Mouse (Mus musculus): ENCODE results near the gene Ercc4.

Ercc4 gene

GRCm38 (mm10) chr16:13117299-13117966, 7.9 kb downstream of the Ercc4 start:
- H3K4me1 ChIP-seq (replicated peaks; ENCODE audit: low read depth, low read length), result peaks cover 81% of the 10 kb centered on the region
- H3K4me3 ChIP-seq (replicated peaks; ENCODE audit: low read length), result peak overlapping the region; percentile 41
- H3K9me3 ChIP-seq (ENCODE audit: low read length), result peaks cover 11% of the 10 kb centered on the region
- H3K27me3 ChIP-seq (ENCODE audit: insufficient read depth, low read length), result no peaks in the 10 kb centered on the region
- peaks cover 65% of the 10 kb centered on the region for H3K36me3 ChIP-seq (ENCODE audit: insufficient read depth, low read length)
- no peak for TF ChIP-seq POU5F1 (IDR thresholded peaks at IDR 0.05; ENCODE audit: borderline replicate concordance, low read length)
- no peak for TF ChIP-seq NANOG (IDR thresholded peaks at IDR 0.05; ENCODE audit: borderline replicate concordance, low read length)
- peak; percentile 44 for TF ChIP-seq CTCF (conservative IDR thresholded peaks at IDR 0.05; ENCODE audit: low read length)

DNA sequence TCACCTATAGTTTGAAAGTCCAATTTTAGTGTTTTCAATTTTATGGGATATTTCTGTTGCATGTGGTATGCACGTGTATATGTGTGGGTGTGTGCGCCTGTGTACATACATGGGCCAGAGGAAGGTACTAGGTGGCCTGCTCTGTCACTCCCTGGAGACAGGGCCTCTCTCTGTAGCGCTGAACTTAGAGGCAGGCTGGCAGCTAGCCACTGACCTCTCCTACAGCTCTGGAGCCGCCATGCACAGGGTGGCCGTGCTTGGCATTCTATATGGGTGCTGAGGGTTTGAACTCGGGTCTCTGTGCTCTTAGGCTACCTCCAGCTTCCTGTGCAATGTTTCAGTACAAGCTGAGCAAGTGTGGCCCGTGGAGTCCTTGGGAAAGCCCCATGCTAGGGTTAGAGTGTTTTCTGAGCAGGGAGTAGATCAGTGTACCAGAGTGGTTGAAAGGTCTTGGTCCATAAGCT, 8.5 kb downstream of the Ercc4 start:
- H3K9me3 ChIP-seq (ENCODE audit: low read length), result peaks cover 11% of the 10 kb centered on the region
- H3K4me3 ChIP-seq (replicated peaks; ENCODE audit: low read length), result peak overlapping the region; percentile 41
- no peaks in the 10 kb centered on the region for H3K27me3 ChIP-seq (ENCODE audit: insufficient read depth, low read length)
- H3K4me1 ChIP-seq (replicated peaks; ENCODE audit: low read depth, low read length), result peaks cover 81% of the 10 kb centered on the region
- peaks cover 64% of the 10 kb centered on the region for H3K36me3 ChIP-seq (ENCODE audit: insufficient read depth, low read length)
- TF ChIP-seq CTCF (conservative IDR thresholded peaks at IDR 0.05; ENCODE audit: low read length) (no peak), POU5F1 (IDR thresholded peaks at IDR 0.05; ENCODE audit: borderline replicate concordance, low read length) (no peak), NANOG (IDR thresholded peaks at IDR 0.05; ENCODE audit: borderline replicate concordance, low read length) (no peak)

DNA sequence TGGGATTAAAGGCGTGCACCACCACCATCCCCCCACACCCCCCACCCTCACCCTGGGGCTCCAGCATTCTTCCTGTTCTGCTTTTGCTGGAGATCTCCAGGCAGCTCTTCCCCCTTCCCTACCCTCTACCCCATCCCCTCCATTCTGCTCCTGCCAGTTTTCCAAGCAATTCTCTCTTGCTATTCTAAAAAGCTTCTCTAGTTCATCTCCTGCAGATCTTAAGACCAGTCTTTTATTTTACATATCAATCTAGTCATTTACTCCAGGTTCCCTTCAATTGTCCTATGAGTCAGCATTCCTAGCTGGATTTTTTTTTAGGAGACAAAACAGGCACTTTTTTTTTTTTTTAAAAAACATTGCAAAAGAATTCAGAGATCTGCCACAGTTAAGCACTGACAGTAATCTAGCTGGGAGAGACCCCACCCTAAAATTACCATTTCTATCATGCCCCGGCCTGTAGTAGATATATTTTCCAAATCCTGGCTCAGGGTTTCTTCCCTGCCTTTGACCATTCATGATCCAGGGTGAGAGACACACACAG, 9.3 kb downstream of the Ercc4 start:
- H3K9me3 ChIP-seq (ENCODE audit: low read length), result peaks cover 3% of the 10 kb centered on the region; the same call in 1 of the 2 replicates
- H3K4me3 ChIP-seq (replicated peaks; ENCODE audit: low read length), result no peak overlapping the region; the same call in 1 of the 2 replicates
- H3K36me3 ChIP-seq (ENCODE audit: insufficient read depth, low read length), result peaks cover 64% of the 10 kb centered on the region
- H3K27me3 ChIP-seq (ENCODE audit: insufficient read depth, low read length), result no peaks in the 10 kb centered on the region
- TF ChIP-seq NANOG (IDR thresholded peaks at IDR 0.05; ENCODE audit: borderline replicate concordance, low read length), result no peak; the same call in 1 of the 2 replicates
- no peak for TF ChIP-seq CTCF (conservative IDR thresholded peaks at IDR 0.05; ENCODE audit: low read length)
- TF ChIP-seq POU5F1 (IDR thresholded peaks at IDR 0.05; ENCODE audit: borderline replicate concordance, low read length), result no peak
- peaks cover 79% of the 10 kb centered on the region for H3K4me1 ChIP-seq (replicated peaks; ENCODE audit: low read depth, low read length)

GRCm38 (mm10) chr16:13119641-13120350, 10.3 kb downstream of the Ercc4 start:
- Histone ChIP-seq H3K4me3 (replicated peaks; ENCODE audit: low read length) (no peak overlapping the region; the same call in none of the 2 replicates), H3K27me3 (ENCODE audit: insufficient read depth, low read length) (no peaks in the 10 kb centered on the region), H3K36me3 (ENCODE audit: insufficient read depth, low read length) (peaks cover 64% of the 10 kb centered on the region), H3K4me1 (replicated peaks; ENCODE audit: low read depth, low read length) (peaks cover 69% of the 10 kb centered on the region), H3K9me3 (ENCODE audit: low read length) (peaks cover 3% of the 10 kb centered on the region; the same call in 1 of the 2 replicates)
- TF ChIP-seq POU5F1 (IDR thresholded peaks at IDR 0.05; ENCODE audit: borderline replicate concordance, low read length) (no peak), CTCF (conservative IDR thresholded peaks at IDR 0.05; ENCODE audit: low read length) (no peak), NANOG (IDR thresholded peaks at IDR 0.05; ENCODE audit: borderline replicate concordance, low read length) (no peak)

DNA sequence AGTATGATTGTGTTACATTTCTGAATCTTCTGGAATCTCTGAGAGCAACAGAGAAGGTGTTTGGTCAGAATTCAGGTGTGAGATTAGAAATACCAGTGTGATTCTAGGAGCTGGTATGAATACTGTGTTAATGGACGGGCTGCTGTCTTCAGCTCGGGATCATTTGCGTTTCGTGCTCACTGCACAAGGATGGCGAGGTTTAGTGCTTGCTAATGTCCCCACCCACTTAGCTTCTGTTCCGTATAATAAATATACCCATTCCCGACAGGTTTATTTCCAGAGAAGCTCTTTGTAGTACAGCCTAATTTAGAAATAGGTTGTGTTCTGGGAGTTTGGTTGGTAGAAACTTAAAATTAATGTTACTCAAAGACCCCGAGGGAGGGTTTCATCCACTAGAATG, 15.9 kb downstream of the Ercc4 start:
- no peaks in the 10 kb centered on the region for H3K27me3 ChIP-seq (ENCODE audit: insufficient read depth, low read length)
- H3K9me3 ChIP-seq (ENCODE audit: low read length), result peaks cover 3% of the 10 kb centered on the region; the same call in 1 of the 2 replicates
- no peak overlapping the region for H3K4me3 ChIP-seq (replicated peaks; ENCODE audit: low read length)
- H3K4me1 ChIP-seq (replicated peaks; ENCODE audit: low read depth, low read length), result peaks cover 57% of the 10 kb centered on the region
- no peak for TF ChIP-seq CTCF (conservative IDR thresholded peaks at IDR 0.05; ENCODE audit: low read length)
- no peak for TF ChIP-seq NANOG (IDR thresholded peaks at IDR 0.05; ENCODE audit: borderline replicate concordance, low read length)
- no peak for TF ChIP-seq POU5F1 (IDR thresholded peaks at IDR 0.05; ENCODE audit: borderline replicate concordance, low read length)
- H3K36me3 ChIP-seq (ENCODE audit: insufficient read depth, low read length), result peaks cover 82% of the 10 kb centered on the region

DNA sequence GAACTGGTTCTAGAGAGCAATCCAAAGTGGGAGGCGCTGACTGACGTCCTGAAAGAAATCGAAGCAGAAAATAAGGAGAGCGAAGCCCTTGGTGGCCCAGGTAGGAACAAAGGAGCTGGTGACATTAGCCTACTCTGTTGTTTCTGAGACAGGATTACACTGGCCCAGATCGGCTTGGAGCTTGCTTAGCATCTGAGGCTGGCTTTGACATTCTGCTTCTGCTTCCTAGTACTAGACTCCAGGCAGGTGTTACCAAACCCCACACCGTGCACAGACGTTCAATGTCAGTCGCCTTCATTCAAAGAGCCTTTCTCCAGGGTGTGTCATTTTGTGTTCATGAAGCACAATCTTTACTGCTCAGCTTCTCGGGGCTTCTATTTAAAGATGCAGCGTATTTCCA, 18.1 kb downstream of the Ercc4 start:
- Histone ChIP-seq H3K9me3 (ENCODE audit: low read length) (no peaks in the 10 kb centered on the region), H3K4me3 (replicated peaks; ENCODE audit: low read length) (no peak overlapping the region), H3K36me3 (ENCODE audit: insufficient read depth, low read length) (peaks cover 79% of the 10 kb centered on the region), H3K27me3 (ENCODE audit: insufficient read depth, low read length) (no peaks in the 10 kb centered on the region), H3K4me1 (replicated peaks; ENCODE audit: low read depth, low read length) (peaks cover 47% of the 10 kb centered on the region)
- no peak for TF ChIP-seq CTCF (conservative IDR thresholded peaks at IDR 0.05; ENCODE audit: low read length)
- TF ChIP-seq POU5F1 (IDR thresholded peaks at IDR 0.05; ENCODE audit: borderline replicate concordance, low read length), result no peak
- TF ChIP-seq NANOG (IDR thresholded peaks at IDR 0.05; ENCODE audit: borderline replicate concordance, low read length), result no peak

DNA sequence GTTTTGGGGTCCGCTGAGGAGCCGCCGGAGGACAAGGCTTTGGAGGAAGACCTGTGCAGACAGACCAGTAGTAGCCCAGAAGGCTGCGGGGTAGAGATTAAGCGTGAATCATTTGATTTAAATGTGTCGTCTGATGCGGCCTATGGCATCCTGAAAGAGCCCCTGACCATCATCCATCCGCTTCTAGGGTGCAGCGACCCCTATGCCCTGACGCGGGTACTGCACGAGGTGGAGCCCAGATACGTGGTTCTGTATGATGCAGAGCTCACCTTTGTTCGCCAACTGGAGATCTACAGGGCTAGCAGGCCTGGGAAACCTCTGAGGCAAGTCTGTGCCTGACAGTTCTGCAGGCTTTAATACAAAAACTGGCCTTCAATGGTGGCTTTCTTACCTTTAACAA, 20.9 kb downstream of the Ercc4 start:
- H3K36me3 ChIP-seq (ENCODE audit: insufficient read depth, low read length), result peaks cover 62% of the 10 kb centered on the region
- no peaks in the 10 kb centered on the region for H3K9me3 ChIP-seq (ENCODE audit: low read length)
- H3K4me3 ChIP-seq (replicated peaks; ENCODE audit: low read length), result peak overlapping the region; percentile 63
- no peaks in the 10 kb centered on the region for H3K27me3 ChIP-seq (ENCODE audit: insufficient read depth, low read length)
- peaks cover 48% of the 10 kb centered on the region for H3K4me1 ChIP-seq (replicated peaks; ENCODE audit: low read depth, low read length)
- TF ChIP-seq POU5F1 (IDR thresholded peaks at IDR 0.05; ENCODE audit: borderline replicate concordance, low read length) (no peak), NANOG (IDR thresholded peaks at IDR 0.05; ENCODE audit: borderline replicate concordance, low read length) (no peak), CTCF (conservative IDR thresholded peaks at IDR 0.05; ENCODE audit: low read length) (peak; percentile 99)

- Histone ChIP-seq H3K4me3 (replicated peaks; ENCODE audit: low read length) (no peak overlapping the region), H3K27me3 (ENCODE audit: insufficient read depth, low read length) (no peaks in the 10 kb centered on the region), H3K36me3 (ENCODE audit: insufficient read depth, low read length) (peaks cover 28% of the 10 kb centered on the region), H3K9me3 (ENCODE audit: low read length) (no peaks in the 10 kb centered on the region), H3K4me1 (replicated peaks; ENCODE audit: low read depth, low read length) (peaks cover 40% of the 10 kb centered on the region)
- no peak for TF ChIP-seq CTCF (conservative IDR thresholded peaks at IDR 0.05; ENCODE audit: low read length)
- TF ChIP-seq POU5F1 (IDR thresholded peaks at IDR 0.05; ENCODE audit: borderline replicate concordance, low read length), result no peak
- TF ChIP-seq NANOG (IDR thresholded peaks at IDR 0.05; ENCODE audit: borderline replicate concordance, low read length), result no peak
Measured at GRCm38 (mm10) chr16:13141220-13141619, 31.7 kb downstream of the Ercc4 start.
